Mouse (Mus musculus): ENCODE data around the gene Hrh2.

GRCm38 (mm10) chr13:54202458-54202857 is 10.5 kb downstream of the Hrh2 start:
- TF ChIP-seq CTCF (conservative IDR thresholded peaks at IDR 0.05; ENCODE audit: insufficient read depth, insufficient read length, low read depth, low read length): no peak
- TF ChIP-seq POLR2A (IDR thresholded peaks at IDR 0.05; ENCODE audit: low read depth, low read length): no peak

Data from kidney, adult 2 months (tissue).